Comparison of ENCODE assay signal across 10 mouse cellular contexts in the genomic region with DNA sequence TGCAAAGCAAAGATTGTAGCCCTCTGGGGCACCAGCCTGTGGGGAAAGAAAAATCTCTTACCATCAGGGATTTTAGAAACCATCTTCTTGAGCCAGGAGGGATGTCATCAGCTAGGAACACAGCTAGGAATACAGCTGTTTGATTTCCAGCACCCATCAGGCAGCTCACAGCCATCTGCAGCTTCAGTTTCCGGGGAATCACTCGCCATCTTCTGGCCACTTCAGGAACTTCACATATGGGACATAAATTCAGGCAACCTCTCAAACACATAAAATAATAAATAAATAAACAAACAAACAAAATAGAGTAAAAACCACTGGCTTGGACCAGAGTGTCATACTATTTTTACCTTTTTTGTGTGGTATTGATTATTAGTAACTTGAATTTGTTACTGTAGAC. TPM values are rescaled to one million over a fixed set of nuclear protein-coding genes. Genes with fewer than 3 reads are reported as not detected.
DNase-seq lines count a peak whose midpoint lies in the region; ATAC-seq and TF ChIP-seq lines count a peak whose summit lies in the region.
"Had no signal": no experiment of that assay in that cellular context is flagged by ENCODE, and none has a peak within 500 bp of the region (broad histone marks: within the 10 kb centered on the region; RNA-seq: fewer than 3 reads in every experiment).

No protein-coding gene starts in this region.

- no peak overlapping the region for H3K27ac ChIP-seq in neural tube, embryonic 15.5 days (replicated peaks)
- no peak overlapping the region for H3K27ac ChIP-seq in midbrain, postnatal 0 days (ENCODE audit: low read depth, low read length)
- H3K27ac ChIP-seq: embryonic facial prominence, embryonic 12.5 days had no signal

- no peaks in the 10 kb centered on the region for H3K36me3 ChIP-seq in neural tube, embryonic 15.5 days
- no peaks in the 10 kb centered on the region for H3K36me3 ChIP-seq in midbrain, postnatal 0 days (ENCODE audit: insufficient read depth, low read length)
- H3K36me3 ChIP-seq: embryonic facial prominence, embryonic 12.5 days; limb, embryonic 15.5 days had no signal

- no peaks in the 10 kb centered on the region for H3K27me3 ChIP-seq in neural tube, embryonic 15.5 days (replicated peaks)
- no peaks in the 10 kb centered on the region for H3K27me3 ChIP-seq in midbrain, postnatal 0 days (ENCODE audit: insufficient read depth, low read length)
- H3K27me3 ChIP-seq: embryonic facial prominence, embryonic 12.5 days; limb, embryonic 15.5 days had no signal

- H3K9me3 ChIP-seq in neural tube, embryonic 15.5 days (replicated peaks) = no peaks in the 10 kb centered on the region
- no peaks in the 10 kb centered on the region for H3K9me3 ChIP-seq in midbrain, postnatal 0 days (ENCODE audit: low read length)
- H3K9me3 ChIP-seq: embryonic facial prominence, embryonic 12.5 days; limb, embryonic 15.5 days had no signal

- intact Hi-C loops in gastrocnemius, postnatal 36 days (cut with DNase I) = no loop called here

- H3K4me3 ChIP-seq in neural tube, embryonic 15.5 days (replicated peaks) = no peak overlapping the region
- H3K4me3 ChIP-seq in midbrain, postnatal 0 days (ENCODE audit: low read depth, low read length) = no peak overlapping the region
- H3K4me3 ChIP-seq: embryonic facial prominence, embryonic 12.5 days; limb, embryonic 15.5 days had no signal

- peak; percentile 43 for DNase-seq in gastrocnemius, adult 18-20 months (ENCODE audit: low spot score)
- no peak for DNase-seq in gastrocnemius, postnatal 36 days
- DNase-seq in neural tube, embryonic 10.5 days (ENCODE audit: extremely low spot score, low spot score) = peak; percentile 38
- peak; percentile 54 for DNase-seq in embryo, embryonic 11 days
- peak; percentile 51 for DNase-seq in midbrain, postnatal 0 days (ENCODE audit: low spot score)
- no peak for DNase-seq in urinary bladder, postnatal 4 days (ENCODE audit: low spot score in 2 of 2)
- DNase-seq in ovary, postnatal 14 days (ENCODE audit: low spot score) = no peak

- 17% methylated on average over 2 of the region's 2 CpGs for WGBS in neural tube, embryonic 15.5 days
- WGBS in midbrain, postnatal 0 days = 23% methylated on average over 2 of the region's 2 CpGs

- no peaks in the 10 kb centered on the region for H3K4me1 ChIP-seq in neural tube, embryonic 15.5 days
- no peaks in the 10 kb centered on the region for H3K4me1 ChIP-seq in midbrain, postnatal 0 days (ENCODE audit: insufficient read depth, low read length)

- no peak for ATAC-seq in neural tube, embryonic 15.5 days (ENCODE audit: low FRiP score)
- ATAC-seq in midbrain, postnatal 0 days (ENCODE audit: low FRiP score) = no peak

- TF ChIP-seq CTCF in midbrain, postnatal 0 days (IDR thresholded peaks at IDR 0.05) = peak; percentile 68

- H3K4me2 ChIP-seq in neural tube, embryonic 15.5 days = no peak overlapping the region
- H3K4me2 ChIP-seq in midbrain, postnatal 0 days (ENCODE audit: low read depth, low read length, poor library complexity, severe bottlenecking) = no peak overlapping the region
- H3K4me2 ChIP-seq: embryonic facial prominence, embryonic 12.5 days; limb, embryonic 15.5 days had no signal

- no peak overlapping the region for H3K9ac ChIP-seq in neural tube, embryonic 15.5 days (replicated peaks)
- H3K9ac ChIP-seq in midbrain, postnatal 0 days (replicated peaks; ENCODE audit: low read length, poor library complexity, severe bottlenecking) = no peak overlapping the region
- H3K9ac ChIP-seq: embryonic facial prominence, embryonic 12.5 days; limb, embryonic 15.5 days had no signal

RNA-seq across cellular contexts. Expression of gene Stk38, which starts 7.8 kb away (rescaled TPM):
- 10 to 100 TPM; 20.2 to 22.4 TPM for total RNA-seq in gastrocnemius, adult 18-20 months (2021)
- 10 to 100 TPM; 23.0 to 26.1 TPM for total RNA-seq in gastrocnemius, postnatal 36 days (2021)
- 81.2 and 82.1 TPM in 2 replicates for polyA plus RNA-seq in neural tube, embryonic 15.5 days (2015; fragmentation: Nextera tagmentation; extraction: Ambion mirVana)
- total RNA-seq in midbrain, postnatal 0 days (2014; rRNA removed) = 44.2 and 58.1 TPM in 2 replicates
- 42.1 and 47.9 TPM in 2 replicates for polyA plus RNA-seq in midbrain, postnatal 0 days (2015; fragmentation: Nextera tagmentation; extraction: Ambion mirVana)

RNA-seq across cellular contexts. Expression of gene Srsf3, which starts 16.8 kb away (rescaled TPM):
- 10 to 100 TPM; 37.4 to 48.6 TPM for total RNA-seq in gastrocnemius, adult 18-20 months (2021)
- total RNA-seq in gastrocnemius, postnatal 36 days (2021) = 10 to 100 TPM; 32.6 to 42.1 TPM
- 403 and 429 TPM in 2 replicates for polyA plus RNA-seq in neural tube, embryonic 15.5 days (2015; fragmentation: Nextera tagmentation; extraction: Ambion mirVana)
- 119 and 193 TPM in 2 replicates for total RNA-seq in midbrain, postnatal 0 days (2014; rRNA removed)
- polyA plus RNA-seq in midbrain, postnatal 0 days (2015; fragmentation: Nextera tagmentation; extraction: Ambion mirVana) = 284 and 296 TPM in 2 replicates

Comparison
In these comparisons a context has a peak if more than half of its experiments do, and no peak if none do; other contexts are left out.
1. DNase-seq: peak in gastrocnemius, adult 18-20 months (single experiment), neural tube, embryonic 10.5 days (single experiment), embryo, embryonic 11 days (single experiment) and midbrain, postnatal 0 days (single experiment); none in gastrocnemius, postnatal 36 days (0 of 2), urinary bladder, postnatal 4 days (0 of 2) and ovary, postnatal 14 days (single experiment).